9 mouse cellular contexts compared by ENCODE assay signal in genomic region chr16:44530829-44531228, GRCm38 (mm10). TPM values are rescaled to one million over a fixed set of nuclear protein-coding genes. Genes with fewer than 3 reads are reported as not detected.
A peak's percentile ranks its signal among the peaks of the same experiment; 100 is the strongest.
DNase-seq lines count a peak whose midpoint lies in the region; ATAC-seq lines count a peak whose summit lies in the region.
"Had no signal": no experiment of that assay in that cellular context is flagged by ENCODE, and none has a peak within 500 bp of the region (broad histone marks: within the 10 kb centered on the region; RNA-seq: fewer than 3 reads in every experiment).

No protein-coding gene starts in this region.

- ATAC-seq in kidney, embryonic 15.5 days (replicated peaks; ENCODE audit: low FRiP score), result peak; percentile 80
- peak; percentile 92 for ATAC-seq in neural tube, embryonic 11.5 days (ENCODE audit: insufficient read depth, low FRiP score, low TSS enrichment)

- peak overlapping the region; percentile 57 for H3K4me2 ChIP-seq in kidney, embryonic 15.5 days
- peak overlapping the region; percentile 43 for H3K4me2 ChIP-seq in neural tube, embryonic 11.5 days (ENCODE audit: low read depth)

- H3K9me3 ChIP-seq in kidney, embryonic 15.5 days (replicated peaks), result no peaks in the 10 kb centered on the region
- peaks cover 10% of the 10 kb centered on the region; the same call in 1 of the 2 replicates for H3K9me3 ChIP-seq in hindbrain, embryonic 10.5 days
- H3K9me3 ChIP-seq in neural tube, embryonic 11.5 days (ENCODE audit: control insufficient read depth, low read length), result no peaks in the 10 kb centered on the region

- H3K4me3 ChIP-seq in kidney, embryonic 15.5 days (replicated peaks), result peak overlapping the region; percentile 26
- peak overlapping the region; percentile 44 for H3K4me3 ChIP-seq in hindbrain, embryonic 10.5 days
- H3K4me3 ChIP-seq in neural tube, embryonic 11.5 days (ENCODE audit: low read depth, low read length), result peak overlapping the region; percentile 19

- no peak for DNase-seq in kidney, adult 11 months
- peak; percentile 97 for DNase-seq in embryo, embryonic 10.5 days (ENCODE audit: low spot score)
- DNase-seq in hindbrain, embryonic 10.5 days (ENCODE audit: low spot score), result peak; percentile 96
- peak; percentile 92 for DNase-seq in neural tube, embryonic 11.5 days (ENCODE audit: low spot score)
- DNase-seq in gastrocnemius, postnatal 4 days (ENCODE audit: low spot score in 2 of 2), result no peak
- DNase-seq in spleen, postnatal 4 days (ENCODE audit: low spot score in 2 of 2), result no peak
- DNase-seq in kidney, adult 8-10 months, result no peak
- DNase-seq: kidney, adult 2 months had no signal

- no peaks in the 10 kb centered on the region for H3K27me3 ChIP-seq in kidney, embryonic 15.5 days
- H3K27me3 ChIP-seq in hindbrain, embryonic 10.5 days (ENCODE audit: insufficient read depth, poor library complexity, severe bottlenecking), result no peaks in the 10 kb centered on the region
- no peaks in the 10 kb centered on the region for H3K27me3 ChIP-seq in neural tube, embryonic 11.5 days (ENCODE audit: control insufficient read depth, insufficient read depth, low read length)

- H3K27ac ChIP-seq in kidney, embryonic 15.5 days, result peak overlapping the region; percentile 56
- H3K27ac ChIP-seq in hindbrain, embryonic 10.5 days, result peak overlapping the region; percentile 91
- peak overlapping the region; percentile 84 for H3K27ac ChIP-seq in neural tube, embryonic 11.5 days (ENCODE audit: low read depth, low read length)

- H3K9ac ChIP-seq in kidney, embryonic 15.5 days, result peak overlapping the region; percentile 32
- H3K9ac ChIP-seq in neural tube, embryonic 11.5 days (ENCODE audit: low read length), result peak overlapping the region; percentile 42

- WGBS in kidney, embryonic 15.5 days, result 3% methylated on average over 7 of the region's 7 CpGs
- WGBS in hindbrain, embryonic 10.5 days, result 1% methylated on average over 7 of the region's 7 CpGs
- WGBS in neural tube, embryonic 11.5 days, result under 1% methylated on average over 7 of the region's 7 CpGs

- H3K36me3 ChIP-seq in kidney, embryonic 15.5 days, result 0 out of 2 replicates have a peak, but pooled peaks cover 5% of the 10 kb centered on the region
- peaks cover 41% of the 10 kb centered on the region for H3K36me3 ChIP-seq in hindbrain, embryonic 10.5 days
- 0 out of 2 replicates have a peak, but pooled peaks cover 5% of the 10 kb centered on the region for H3K36me3 ChIP-seq in neural tube, embryonic 11.5 days (ENCODE audit: control insufficient read depth, insufficient read depth, low read length)

- peaks cover 75% of the 10 kb centered on the region for H3K4me1 ChIP-seq in kidney, embryonic 15.5 days
- H3K4me1 ChIP-seq in hindbrain, embryonic 10.5 days (replicated peaks), result peaks cover 97% of the 10 kb centered on the region
- H3K4me1 ChIP-seq in neural tube, embryonic 11.5 days (ENCODE audit: control insufficient read depth, insufficient read depth, low read length), result peaks cover 58% of the 10 kb centered on the region

RNA-seq across cellular contexts. Expression of gene Boc, which starts 27.9 kb away (rescaled TPM):
- 19.1 and 24.2 TPM in 2 replicates for polyA plus RNA-seq in kidney, embryonic 15.5 days (2015; fragmentation: Nextera tagmentation; extraction: Ambion mirVana)
- polyA plus RNA-seq in hindbrain, embryonic 10.5 days (2016; fragmentation: Nextera tagmentation; extraction: Ambion mirVana), result 36.0 and 43.9 TPM in 2 replicates
- 43.8 and 48.2 TPM in 2 replicates for polyA plus RNA-seq in neural tube, embryonic 11.5 days (2014; fragmentation: Nextera tagmentation; extraction: Ambion mirVana)
- total RNA-seq in gastrocnemius, postnatal 4 days (2021), result 10 to 100 TPM; 26.2 to 30.3 TPM

Comparison
In these comparisons a context has a peak if more than half of its experiments do, and no peak if none do; other contexts are left out.
1. DNase-seq: peak in embryo, embryonic 10.5 days (single experiment), hindbrain, embryonic 10.5 days (single experiment) and neural tube, embryonic 11.5 days (single experiment); none in kidney, adult 11 months (single experiment), gastrocnemius, postnatal 4 days (0 of 2), spleen, postnatal 4 days (0 of 2) and kidney, adult 8-10 months (0 of 2).
2. Peak in every context shown above with its lines, with median percentiles within 50 percentile points of each other: H3K27ac ChIP-seq and H3K4me3 ChIP-seq.